Mouse (Mus musculus): Measurements from ENCODE around the gene Ube2g2.

Gene Ube2g2

DNA sequence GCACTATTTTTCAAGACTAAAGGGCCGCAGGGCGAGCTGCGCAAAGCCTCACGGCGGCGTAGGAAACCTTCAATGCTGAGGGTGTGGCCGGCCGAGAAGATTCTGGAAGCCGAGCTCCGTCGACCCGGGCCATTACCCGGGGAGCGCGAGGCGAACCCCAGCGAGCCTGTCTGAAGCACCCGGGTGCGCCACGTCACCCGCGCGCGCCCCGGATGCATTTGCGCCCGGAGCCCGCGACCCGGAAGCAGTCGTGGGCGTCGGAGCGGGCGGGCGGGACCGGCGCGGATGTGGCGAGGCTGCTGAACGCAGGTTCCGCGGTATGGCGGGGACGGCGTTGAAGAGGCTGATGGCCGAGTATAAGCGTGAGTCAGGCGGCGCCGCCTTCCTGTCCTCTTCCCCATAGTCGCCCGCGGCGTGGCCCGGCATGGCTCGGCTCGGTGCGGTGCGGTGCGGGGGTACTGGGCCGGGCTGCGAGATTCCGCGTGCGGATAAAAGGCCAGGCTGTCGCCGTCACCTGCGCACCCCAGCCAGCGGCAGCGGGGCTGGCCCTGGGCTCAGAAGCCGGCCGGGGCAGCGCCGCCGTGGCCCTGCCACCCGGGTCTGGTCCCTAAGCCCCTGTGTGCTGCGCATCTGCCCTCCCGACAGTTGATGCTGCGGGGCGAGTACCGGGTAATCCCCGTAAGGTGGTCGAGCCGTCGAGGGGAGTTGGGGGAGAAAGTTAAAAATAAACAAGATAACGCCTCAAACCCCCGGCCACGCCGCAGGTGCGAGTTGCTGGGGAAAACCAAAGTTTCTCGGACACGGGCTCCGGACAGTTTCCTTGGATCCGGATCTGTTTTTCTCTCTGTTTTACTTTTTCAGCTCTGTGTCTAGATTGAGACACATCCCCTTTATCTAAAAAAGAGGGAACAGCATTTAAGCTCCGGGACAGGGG is at the start of gene Ube2g2:
TSS of gene Ube2g2 (plus strand) at position 221 of the 934 bp plus-strand sequence.
- DNase-seq, result peak; percentile 93 to 96

DNA sequence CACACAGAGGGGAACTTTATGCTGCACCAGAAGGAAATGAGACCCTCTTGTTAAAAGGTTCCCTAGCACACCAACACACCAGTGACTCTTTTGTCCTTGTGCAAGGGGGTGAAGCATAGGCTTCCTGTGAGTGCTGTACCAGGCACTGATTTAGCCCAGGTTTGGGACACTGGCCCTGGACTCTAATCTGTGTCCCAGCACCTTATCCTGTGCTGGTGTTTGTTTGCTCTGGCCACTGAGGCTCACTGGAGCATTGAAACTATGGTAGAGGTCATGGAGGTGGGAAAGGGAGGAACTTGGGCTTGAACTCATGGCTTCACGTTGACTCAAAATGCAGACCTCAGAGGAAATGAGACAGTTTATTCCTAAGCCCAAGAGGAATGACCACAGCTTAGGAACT is 48.9 kb upstream of the Ube2g2 start:
- DNase-seq, result no peak

DNA sequence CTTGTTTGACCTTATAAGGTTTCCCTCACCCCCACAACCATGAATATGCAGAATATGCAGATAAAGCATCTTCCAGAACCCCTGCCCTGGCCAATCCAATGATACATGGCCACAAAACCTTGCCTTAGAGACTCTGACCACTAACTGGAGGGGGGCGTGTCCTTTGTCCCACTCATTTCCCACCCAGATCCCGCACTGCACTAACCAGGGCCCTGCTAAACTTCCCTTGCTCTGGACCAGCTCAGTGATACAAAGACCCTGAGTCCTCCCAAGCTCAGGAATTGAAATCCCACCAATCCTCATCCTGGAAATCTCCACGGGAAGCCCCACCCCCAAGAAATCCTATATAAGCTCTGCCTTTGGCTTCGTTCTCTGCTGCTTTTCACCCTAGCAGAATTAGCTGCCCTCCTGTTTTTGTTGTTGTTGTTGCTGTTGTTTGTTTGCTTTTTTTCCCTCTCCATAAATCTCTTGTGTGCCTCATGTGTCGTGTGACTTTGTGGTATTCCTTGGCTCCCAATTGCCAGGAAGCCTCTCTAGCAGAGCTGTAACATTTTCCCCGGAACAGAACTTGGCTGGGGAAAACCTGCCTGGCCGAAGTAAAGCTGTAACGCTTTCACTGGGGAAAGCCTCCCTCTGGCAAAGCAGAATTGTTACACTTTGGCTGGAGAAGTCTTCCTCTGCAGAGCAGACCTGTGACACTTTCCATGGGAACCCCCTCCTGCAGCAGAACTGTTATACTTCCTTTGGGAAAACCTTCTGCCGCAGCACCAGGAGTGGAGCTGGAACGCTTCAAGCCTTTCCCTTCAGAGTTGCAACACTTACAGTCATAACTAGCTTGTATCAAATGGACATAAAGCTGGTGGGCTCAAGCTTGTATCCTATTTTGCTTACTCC is 41.8 kb upstream of the Ube2g2 start:
- no peak for DNase-seq

DNA sequence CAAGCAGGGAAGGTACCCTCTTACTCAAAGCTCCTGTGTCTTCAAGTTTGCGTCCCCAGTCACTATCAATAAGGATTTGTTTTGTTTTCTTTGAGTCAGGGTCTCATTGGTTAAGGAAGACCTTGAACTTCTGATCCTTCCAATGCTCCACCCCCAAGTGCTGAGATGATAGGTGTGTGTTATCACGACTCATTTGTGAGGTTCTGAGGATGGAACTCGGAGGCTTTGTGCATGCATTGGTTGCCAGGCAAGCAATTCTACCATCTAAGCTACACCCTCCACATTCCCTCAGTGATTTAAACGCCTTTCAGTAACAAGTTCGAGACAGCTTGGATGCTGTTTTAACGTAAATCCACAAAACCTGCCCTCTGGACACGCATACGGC is 41.1 kb upstream of the Ube2g2 start:
- DNase-seq, result no peak

DNA sequence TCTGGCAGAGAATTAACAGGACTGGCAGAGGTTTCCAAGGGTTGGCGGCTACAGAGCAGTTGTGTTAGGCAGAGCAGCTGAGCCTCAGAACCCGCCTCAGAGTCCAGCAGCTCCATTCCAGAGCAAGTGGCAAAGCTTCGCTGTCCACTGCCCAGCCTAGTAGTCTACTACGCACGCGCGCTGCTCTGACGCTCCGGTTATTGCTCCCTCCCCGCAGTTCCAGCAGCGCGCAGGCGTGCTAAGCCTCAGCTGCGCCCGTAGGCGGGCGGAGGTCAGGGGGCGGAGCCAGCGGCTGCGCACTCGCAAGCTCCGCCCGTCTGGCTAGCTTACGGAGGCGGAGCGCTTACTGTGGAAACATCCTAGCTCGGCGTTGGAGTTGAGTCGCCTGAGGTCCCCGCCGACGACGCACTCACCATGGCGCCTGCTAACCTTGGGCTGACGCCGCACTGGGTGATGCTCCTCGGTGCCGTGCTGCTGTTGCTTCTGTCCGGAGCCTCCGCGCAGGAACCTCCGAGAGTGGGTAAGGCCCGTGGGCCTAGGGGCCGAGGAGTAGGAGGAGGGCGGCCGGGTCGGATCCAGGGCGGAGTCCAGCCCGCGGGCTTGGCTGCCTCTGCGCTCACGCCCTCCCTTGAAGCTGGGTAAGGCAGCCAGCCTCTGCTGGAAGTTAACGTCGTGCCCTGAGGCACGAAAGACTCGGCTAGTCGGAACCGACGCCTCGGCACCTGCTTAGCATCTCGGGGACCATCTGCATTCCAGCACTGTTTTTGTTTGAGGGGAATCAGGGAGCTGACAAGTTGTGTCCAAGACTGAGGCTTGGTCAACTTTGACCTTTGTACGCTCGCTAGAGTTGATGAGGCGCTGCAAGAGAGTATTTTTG is 40.4 kb upstream of the Ube2g2 start, which contains the start of gene Pttg1ip:
TSS of gene Pttg1ip (plus strand) at position 313 of the 877 bp plus-strand sequence.
- DNase-seq, result peak; percentile 98

DNA sequence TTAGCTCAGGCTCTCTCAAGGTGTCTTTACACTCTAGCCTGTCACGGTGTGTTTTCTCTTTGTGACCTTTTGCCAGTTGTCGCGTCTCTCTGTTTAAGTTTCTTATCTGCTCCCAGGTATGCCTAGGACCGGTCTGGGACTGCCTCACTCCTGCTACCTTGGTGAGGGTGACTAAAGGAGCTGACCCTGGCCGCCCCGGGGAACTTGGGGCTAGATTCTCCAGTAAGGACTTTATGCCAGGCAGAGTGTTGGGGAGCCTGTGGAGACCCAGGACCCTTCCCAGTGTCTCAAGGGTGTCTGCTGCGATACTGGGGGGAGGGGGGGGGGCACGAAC is 39.8 kb upstream of the Ube2g2 start:
- no peak for DNase-seq

DNA sequence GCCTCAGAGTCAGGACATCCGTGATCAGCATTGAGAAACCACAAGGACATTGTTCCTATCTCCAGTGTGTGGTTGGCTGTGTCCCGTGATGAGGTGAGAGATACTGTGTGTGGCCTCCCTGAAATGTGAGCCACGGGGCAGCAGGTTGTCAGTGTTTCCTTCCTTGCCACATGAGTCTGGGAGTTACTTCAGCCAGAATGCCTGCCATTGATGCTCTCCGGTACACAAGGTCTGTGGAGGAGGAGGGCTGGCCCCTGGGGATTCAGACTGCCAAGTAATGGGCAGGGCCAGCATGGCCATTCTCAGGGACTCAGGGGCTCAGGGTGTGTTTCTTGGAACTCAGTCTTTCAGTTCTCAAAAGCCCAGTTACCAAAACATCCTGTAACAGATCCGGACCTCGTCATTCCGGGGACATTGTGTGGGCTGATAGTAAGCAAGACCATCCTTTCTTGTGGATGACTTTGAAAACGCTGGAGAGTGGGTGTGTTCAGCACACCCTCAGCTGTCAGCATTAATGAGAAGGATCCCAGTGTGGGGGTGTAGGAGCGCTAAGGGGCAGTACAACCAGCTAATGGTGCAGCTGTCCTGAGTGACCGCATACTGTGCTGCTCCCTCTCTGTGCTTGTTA is 38.2 kb upstream of the Ube2g2 start:
- DNase-seq, result peak; percentile 50 to 82

DNA sequence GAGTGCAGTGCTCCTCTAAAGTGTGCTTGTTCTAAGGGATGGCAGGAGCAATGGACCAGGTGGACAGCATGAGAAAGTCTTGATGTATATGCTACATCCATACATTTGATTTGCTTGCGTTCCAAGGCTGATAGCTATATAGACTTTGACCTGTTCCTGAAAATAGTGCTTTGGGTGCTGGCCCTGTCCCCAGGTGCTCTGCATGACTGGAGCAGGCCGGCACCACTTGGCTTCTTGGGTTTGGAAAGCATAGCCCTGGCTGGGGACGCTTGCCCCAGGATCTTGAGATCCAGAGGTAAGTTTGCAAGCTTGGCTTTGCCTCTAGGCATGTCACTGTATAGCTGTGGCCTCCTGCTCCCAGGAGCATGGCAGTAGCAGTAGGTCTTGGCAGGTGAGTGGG is 35.4 kb upstream of the Ube2g2 start:
- peak in 1 of 2 experiments; percentile 20 for DNase-seq

DNA sequence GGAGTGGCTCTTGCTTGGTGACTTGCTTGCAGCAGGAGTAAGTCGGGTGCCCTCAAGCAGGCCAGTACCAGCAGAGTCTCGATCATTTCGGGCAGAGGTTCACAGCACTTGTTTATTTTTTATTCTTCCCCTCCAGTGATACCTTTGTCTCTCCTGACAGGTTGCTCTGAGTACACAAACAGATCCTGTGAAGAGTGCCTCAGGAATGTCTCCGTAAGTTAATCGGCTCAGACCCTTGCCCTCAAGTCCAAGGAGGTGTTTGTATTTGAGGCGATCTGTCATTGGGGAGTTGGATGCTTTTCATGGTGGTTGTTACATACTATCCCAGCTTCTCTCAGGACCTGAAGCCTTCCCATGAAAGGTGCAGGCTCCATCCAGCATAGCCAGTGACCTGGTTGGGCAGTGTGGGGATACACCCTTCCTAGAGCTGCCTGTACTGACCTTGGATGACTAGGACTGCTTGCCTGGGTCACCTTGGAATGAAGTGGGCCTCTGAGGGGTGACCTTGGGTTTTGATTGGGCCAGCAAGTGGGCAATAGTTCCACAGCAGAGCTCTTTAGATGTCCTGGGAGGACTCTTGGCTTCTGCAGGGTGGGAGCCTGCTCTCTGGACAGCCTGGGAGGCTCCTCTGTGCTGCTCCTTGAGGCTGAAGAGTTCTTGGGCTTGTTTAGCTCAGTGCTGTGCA is 34.8 kb upstream of the Ube2g2 start:
- peak; percentile 43 to 52 for DNase-seq

DNA sequence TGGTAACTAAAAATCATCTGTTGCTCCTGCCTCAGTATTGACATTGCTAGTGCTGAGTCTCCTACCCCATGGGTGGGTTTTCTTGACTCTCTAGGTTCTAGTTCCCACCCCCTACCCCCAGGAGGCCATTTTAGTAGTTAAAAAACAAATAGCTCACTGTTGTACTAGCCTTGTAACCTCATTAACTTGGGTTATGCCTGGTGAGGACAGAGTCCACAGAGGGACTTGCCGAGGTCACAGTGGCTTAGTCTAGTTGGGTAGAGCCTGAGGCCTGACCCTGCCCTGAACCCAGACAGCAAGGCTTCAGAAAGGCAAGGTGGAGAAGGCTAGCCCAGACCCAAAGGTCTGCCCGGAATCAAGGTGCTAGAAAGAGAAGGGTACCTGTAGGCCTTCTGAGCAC is 34.0 kb upstream of the Ube2g2 start:
- DNase-seq, result peak; percentile 53 to 76

DNA sequence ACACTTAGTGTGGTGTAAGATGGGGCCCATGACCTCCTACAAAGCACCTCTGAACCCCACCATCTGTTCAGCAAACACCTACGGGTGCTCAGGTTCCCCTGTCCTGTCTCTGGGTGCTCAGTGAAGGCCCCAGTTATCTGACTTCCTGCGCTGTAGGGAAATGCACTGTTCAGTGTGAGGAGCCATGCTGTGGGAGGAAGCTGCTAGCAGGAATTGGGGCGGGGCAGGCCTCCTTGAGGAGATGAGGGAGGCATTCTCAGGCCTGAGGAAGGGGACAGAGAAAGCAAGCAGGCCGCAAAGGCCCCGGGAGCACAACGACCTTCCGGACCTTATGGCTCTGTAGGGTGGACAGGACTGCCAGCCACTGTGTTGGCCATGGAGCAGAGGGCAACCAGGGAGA is 33.0 kb upstream of the Ube2g2 start:
- DNase-seq, result no peak

DNA sequence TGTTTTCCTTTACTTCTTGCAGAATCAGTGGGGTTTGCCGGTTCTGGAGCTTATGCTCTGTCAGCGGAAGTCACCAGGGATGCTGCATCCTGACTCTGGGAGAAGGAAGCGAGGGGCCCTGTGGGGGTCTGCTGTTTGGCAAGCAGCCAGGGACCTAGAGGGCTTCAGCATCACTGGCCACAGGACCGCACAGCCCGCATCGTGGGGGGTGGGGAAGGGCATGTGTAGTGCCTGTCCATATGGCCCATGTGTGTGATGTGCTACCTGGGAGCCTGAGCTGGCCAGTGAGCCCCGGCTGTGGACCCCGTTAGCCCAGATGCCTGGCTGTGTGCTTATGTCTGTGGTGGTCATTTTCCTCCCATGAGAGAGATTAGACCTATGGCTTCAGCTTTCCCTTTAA is 32.3 kb upstream of the Ube2g2 start:
- DNase-seq, result no peak

DNA sequence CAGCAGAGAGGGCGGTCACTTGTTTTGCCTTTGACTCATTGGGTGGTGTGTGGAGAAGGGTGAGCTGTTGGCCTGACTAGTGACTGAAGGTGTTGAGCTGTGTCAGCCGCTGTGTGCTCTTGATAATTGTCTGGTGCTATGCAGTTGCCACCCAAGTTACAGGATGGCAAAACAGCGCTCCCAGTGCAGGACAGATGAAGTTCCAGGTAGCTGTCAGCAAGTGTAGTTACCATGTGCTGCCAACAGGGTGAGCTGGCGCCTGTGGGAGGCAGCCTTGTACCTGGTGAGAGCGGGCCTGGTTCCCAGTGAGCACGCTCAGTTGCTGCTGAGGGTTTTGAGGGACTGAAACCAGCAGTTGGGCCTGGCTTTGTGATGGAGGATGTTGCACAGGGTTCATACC is 31.3 kb upstream of the Ube2g2 start:
- DNase-seq, result peak; percentile 70 to 79

DNA sequence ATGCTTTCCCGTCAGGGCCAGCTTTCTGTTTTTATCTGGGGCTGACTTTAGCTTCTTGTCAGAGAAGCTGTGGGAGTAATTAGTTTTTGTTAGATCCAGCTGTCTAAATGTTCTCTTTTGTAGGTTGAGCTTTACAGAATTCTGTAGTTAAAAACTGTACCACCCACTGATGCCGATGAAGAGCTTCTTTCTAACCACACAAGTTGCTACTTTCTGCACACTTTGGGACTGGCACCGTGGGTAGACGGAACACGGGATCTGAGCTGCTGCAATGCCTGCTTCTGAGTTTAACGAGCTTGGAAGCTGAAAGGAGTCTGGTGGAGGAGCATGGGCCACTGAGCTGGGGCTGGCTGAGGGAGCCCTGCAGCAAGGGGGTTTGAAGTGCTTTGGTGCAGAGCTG is 30.5 kb upstream of the Ube2g2 start:
- peak in 1 of 2 experiments; percentile 23 for DNase-seq

DNA sequence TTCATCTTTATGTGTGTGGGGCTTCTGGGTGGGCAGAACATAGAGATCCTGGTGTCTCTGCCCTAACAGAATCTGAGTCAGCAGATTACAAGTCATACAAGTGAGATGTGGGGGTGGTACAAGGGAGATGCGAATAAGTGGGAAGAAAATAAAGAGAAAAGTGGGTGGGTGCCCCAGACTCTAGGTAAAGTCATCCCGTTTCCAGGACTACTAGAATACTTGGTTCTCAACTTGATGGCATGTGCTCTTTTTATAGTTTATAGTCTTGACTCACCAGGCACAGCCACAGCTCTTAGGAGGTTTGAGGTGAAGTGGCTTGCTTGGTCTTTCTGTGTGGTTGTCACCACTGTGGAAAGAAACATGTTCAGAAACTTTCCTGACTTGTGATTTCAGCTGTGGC is 26.0 kb upstream of the Ube2g2 start:
- no peak for DNase-seq

DNA sequence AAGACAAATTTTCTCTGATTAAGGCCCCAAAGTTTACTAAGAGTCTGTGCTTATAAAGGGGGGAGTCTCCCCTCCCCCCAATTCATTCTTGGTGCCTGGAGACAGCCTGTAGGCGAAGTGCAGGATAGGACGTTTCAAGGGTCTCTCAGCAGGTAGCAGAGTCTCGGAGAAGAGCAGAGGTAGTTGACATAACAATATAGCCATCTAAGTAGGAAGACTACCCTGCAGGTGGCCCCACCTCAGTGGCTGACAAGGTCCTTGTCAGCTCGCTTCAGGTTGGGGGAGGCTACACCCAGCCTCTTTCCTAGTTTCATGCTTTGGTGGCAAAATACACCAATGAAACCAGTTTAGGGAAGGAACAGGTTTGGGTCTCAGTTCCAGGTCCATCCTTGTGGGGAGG is 19.1 kb upstream of the Ube2g2 start:
- no peak for DNase-seq

DNA sequence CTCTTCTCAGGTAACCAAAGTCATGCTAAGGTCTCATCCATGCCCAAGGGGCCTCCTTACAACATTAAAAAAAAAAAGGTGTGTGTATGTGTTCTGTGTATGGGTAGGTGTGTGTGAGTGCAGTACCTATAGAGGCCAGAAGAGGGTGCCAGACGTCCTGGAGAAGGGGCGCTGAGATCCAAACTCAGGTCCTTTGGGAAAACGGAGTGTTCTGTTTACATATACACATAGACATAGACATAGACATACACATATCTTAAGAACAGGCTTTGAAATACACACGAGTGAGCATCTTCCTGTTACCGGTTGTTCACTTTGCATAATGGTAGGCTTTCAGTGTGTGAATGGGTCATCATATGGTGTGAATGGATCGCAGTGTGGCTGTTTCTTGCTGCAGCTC is 18.0 kb upstream of the Ube2g2 start:
- DNase-seq, result peak in 1 of 2 experiments; percentile 43

DNA sequence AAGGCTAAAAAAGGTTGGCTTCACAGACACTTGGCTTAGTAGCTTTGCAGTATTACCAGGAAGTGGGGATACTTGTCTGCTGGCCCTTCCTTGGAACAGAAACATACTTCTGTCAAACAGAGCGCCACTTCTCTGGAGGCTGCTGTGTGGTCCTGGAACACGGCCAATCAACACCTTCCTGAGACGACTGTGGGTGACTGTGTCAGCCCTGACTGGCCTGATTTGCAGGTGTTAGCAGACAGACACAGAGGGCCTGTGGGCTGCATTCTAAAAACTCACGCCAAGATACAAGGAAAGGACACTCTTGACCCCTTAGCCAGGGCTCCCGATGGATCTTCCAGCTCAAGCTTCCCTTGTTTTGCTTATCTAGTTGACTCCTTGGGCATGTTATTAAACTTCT is 17.1 kb upstream of the Ube2g2 start:
- DNase-seq, result peak; percentile 47 to 55

DNA sequence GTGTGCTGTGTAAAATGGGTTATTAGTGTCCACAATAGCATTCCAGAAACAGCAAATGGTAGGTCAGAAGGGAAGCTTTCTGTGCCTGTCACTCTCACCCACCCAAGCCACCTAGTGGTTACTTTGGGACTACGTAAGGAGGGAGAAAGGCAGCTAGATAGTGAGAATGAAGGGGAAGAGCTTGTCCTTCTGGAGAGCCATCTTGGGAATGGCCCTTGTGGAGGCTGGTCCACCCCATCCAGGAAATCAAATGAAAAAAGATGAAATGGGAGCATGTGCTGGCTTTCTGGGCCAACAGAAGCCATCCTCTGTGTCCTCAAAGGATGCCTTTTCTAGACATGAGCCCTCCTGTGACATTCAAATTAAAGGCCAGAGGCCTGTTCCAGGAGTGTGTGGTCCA is 16.7 kb upstream of the Ube2g2 start:
- peak in 1 of 2 experiments; percentile 37 for DNase-seq

DNA sequence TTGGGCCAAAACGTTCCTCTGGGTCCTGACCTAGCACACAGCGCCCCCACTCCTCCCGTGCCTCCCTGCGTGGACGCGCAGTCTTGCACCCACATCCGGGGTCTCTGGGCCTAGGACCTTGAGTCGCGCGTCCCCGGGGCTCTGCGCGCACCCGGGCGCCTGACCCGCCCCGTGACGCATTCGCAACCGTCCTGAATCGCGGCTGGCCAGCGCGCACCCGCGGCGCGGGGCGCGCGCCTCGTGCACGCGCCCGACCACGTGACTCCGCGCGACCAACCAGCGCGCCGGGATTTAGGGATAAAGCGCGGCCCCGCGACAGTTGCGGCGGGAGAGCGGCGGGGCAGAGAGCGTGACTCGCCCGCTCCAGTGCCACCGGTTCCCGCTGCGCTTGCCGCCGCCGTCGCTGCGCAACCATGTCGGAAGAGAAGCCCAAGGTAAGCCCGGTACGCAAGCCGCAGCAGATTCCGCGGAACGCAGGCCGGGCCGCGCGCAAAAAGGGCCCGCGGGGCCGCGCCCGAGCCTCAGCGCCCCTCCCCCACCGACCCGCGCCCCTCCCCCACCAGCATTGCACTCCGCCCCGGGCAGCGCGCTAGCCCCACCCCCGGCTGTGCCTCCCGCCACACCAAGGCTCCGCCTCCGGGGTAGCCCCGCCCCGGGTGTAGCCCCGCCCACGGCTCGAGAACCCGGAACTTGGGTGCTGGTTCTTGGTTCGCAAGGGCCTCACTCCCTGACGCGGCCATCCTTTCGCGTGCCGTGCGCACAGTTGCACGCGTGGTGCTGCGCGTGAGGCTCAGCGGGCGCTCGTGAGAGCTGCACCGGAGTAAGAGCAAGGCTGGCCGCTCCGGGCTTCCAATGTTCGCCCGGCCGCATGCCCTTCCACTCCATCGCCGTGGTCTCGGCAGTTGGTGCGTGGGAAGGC is 15.9 kb upstream of the Ube2g2 start, which contains the start of the genes Sumo3 and Gm49325:
TSS of gene Sumo3 (plus strand) at position 190 of the 919 bp plus-strand sequence.
TSS of gene Gm49325 (plus strand) at position 290 of the 919 bp plus-strand sequence.
- DNase-seq, result peak; percentile 97 to 98

Measured in kidney, postnatal 25 days (tissue).